Comparison of ENCODE assay signal across 27 mouse cellular contexts in genomic region chr6:136529156-136529555, GRCm38 (mm10). TPM values are rescaled to one million over a fixed set of nuclear protein-coding genes. Genes with fewer than 3 reads are reported as not detected.
DNase-seq lines count a peak whose midpoint lies in the region; ATAC-seq and TF ChIP-seq lines count a peak whose summit lies in the region.
"Had no signal": no experiment of that assay in that cellular context is flagged by ENCODE, and none has a peak within 500 bp of the region (broad histone marks: within the 10 kb centered on the region; RNA-seq: fewer than 3 reads in every experiment).

No protein-coding gene starts in this region.

- H3K4me1 ChIP-seq in embryonic facial prominence, embryonic 13.5 days = peaks cover 15% of the 10 kb centered on the region
- peaks cover 21% of the 10 kb centered on the region for H3K4me1 ChIP-seq in embryonic facial prominence, embryonic 10.5 days
- peaks cover 32% of the 10 kb centered on the region for H3K4me1 ChIP-seq in heart, embryonic 12.5 days (replicated peaks)
- peaks cover 19% of the 10 kb centered on the region for H3K4me1 ChIP-seq in heart, postnatal 0 days (ENCODE audit: control insufficient read depth, insufficient read depth)
- H3K4me1 ChIP-seq in embryonic facial prominence, embryonic 14.5 days (ENCODE audit: control insufficient read depth, insufficient read depth, low read length) = peaks cover 13% of the 10 kb centered on the region

- no peak for TF ChIP-seq EP300 in heart, postnatal 0 days (IDR thresholded peaks at IDR 0.05; ENCODE audit: low read depth)

- no peak for TF ChIP-seq CTCF in heart, postnatal 0 days (IDR thresholded peaks at IDR 0.05; ENCODE audit: low read depth)

- no peak overlapping the region for H3K9ac ChIP-seq in embryonic facial prominence, embryonic 13.5 days
- no peak overlapping the region for H3K9ac ChIP-seq in heart, embryonic 12.5 days
- no peak overlapping the region for H3K9ac ChIP-seq in heart, postnatal 0 days (replicated peaks; ENCODE audit: low read depth, low read length)
- no peak overlapping the region for H3K9ac ChIP-seq in embryonic facial prominence, embryonic 14.5 days (ENCODE audit: low read depth, low read length)
- H3K9ac ChIP-seq: forebrain, embryonic 15.5 days; liver, embryonic 15.5 days; lung, embryonic 14.5 days; stomach, embryonic 15.5 days had no signal

- peaks cover 15% of the 10 kb centered on the region for H3K9me3 ChIP-seq in embryonic facial prominence, embryonic 13.5 days
- peaks cover 25% of the 10 kb centered on the region for H3K9me3 ChIP-seq in embryonic facial prominence, embryonic 10.5 days
- 0 out of 2 replicates have a peak, but pooled peaks cover 2% of the 10 kb centered on the region for H3K9me3 ChIP-seq in heart, embryonic 12.5 days (replicated peaks)
- peaks cover 3% of the 10 kb centered on the region; the same call in 1 of the 2 replicates for H3K9me3 ChIP-seq in heart, postnatal 0 days (replicated peaks; ENCODE audit: control insufficient read depth, low read length)
- H3K9me3 ChIP-seq in embryonic facial prominence, embryonic 14.5 days (ENCODE audit: control insufficient read depth, low read length) = peaks cover 29% of the 10 kb centered on the region; the same call in 1 of the 2 replicates
- H3K9me3 ChIP-seq: liver, embryonic 15.5 days; stomach, embryonic 15.5 days had no signal

- H3K27ac ChIP-seq in embryonic facial prominence, embryonic 13.5 days = peak overlapping the region; percentile 60
- no peak overlapping the region for H3K27ac ChIP-seq in embryonic facial prominence, embryonic 10.5 days (replicated peaks)
- peak overlapping the region; percentile 73; the same call in 1 of the 2 replicates for H3K27ac ChIP-seq in heart, embryonic 12.5 days (ENCODE audit: poor library complexity, severe bottlenecking)
- peak overlapping the region; percentile 39 for H3K27ac ChIP-seq in heart, postnatal 0 days (ENCODE audit: low read depth)
- H3K27ac ChIP-seq in embryonic facial prominence, embryonic 14.5 days (replicated peaks; ENCODE audit: low read depth, low read length) = peak overlapping the region; percentile 48; the same call in 1 of the 2 replicates
- H3K27ac ChIP-seq: forebrain, embryonic 15.5 days; liver, embryonic 15.5 days; stomach, embryonic 15.5 days had no signal

- no peak for DNase-seq in embryonic facial prominence, embryonic 10.5 days (ENCODE audit: low spot score)
- no peak for DNase-seq in heart, postnatal 36 days
- no peak for DNase-seq in heart, postnatal 0 days (ENCODE audit: low spot score)
- DNase-seq in heart, adult 8-10 months (ENCODE audit: low spot score) = no peak
- DNase-seq in embryonic facial prominence, embryonic 14.5 days (ENCODE audit: low spot score) = no peak
- DNase-seq: adrenal gland, adult 2 months; adrenal gland, postnatal 36 days; cerebellum, adult 18-20 months; cerebellum, postnatal 10 days; gastrocnemius, postnatal 36 days; kidney, adult 8-10 months; kidney, postnatal 10 days; layer of hippocampus, adult 9-11 months; lung, embryonic 14.5 days; lung, postnatal 14 days; right cerebral cortex, postnatal 25 days; thymus, postnatal 14 days had no signal

- no peak overlapping the region for H3K4me3 ChIP-seq in embryonic facial prominence, embryonic 13.5 days
- no peak overlapping the region for H3K4me3 ChIP-seq in embryonic facial prominence, embryonic 10.5 days
- no peak overlapping the region for H3K4me3 ChIP-seq in heart, embryonic 12.5 days
- no peak overlapping the region for H3K4me3 ChIP-seq in heart, postnatal 0 days (ENCODE audit: low read depth, low read length)
- H3K4me3 ChIP-seq in embryonic facial prominence, embryonic 14.5 days (ENCODE audit: low read depth, low read length) = no peak overlapping the region
- H3K4me3 ChIP-seq: forebrain, embryonic 15.5 days; liver, embryonic 15.5 days; stomach, embryonic 15.5 days had no signal

- H3K4me2 ChIP-seq in embryonic facial prominence, embryonic 13.5 days = no peak overlapping the region
- no peak overlapping the region for H3K4me2 ChIP-seq in heart, embryonic 12.5 days
- no peak overlapping the region for H3K4me2 ChIP-seq in heart, postnatal 0 days (ENCODE audit: low read depth, low read length)
- H3K4me2 ChIP-seq in embryonic facial prominence, embryonic 14.5 days (ENCODE audit: low read depth, low read length) = no peak overlapping the region
- H3K4me2 ChIP-seq: forebrain, embryonic 15.5 days; liver, embryonic 15.5 days; lung, embryonic 14.5 days; midbrain, embryonic 11.5 days; stomach, embryonic 15.5 days had no signal

- intact Hi-C loops in heart, postnatal 36 days (cut with DNase I) = no loop called here

- peaks cover 30% of the 10 kb centered on the region for H3K36me3 ChIP-seq in embryonic facial prominence, embryonic 13.5 days
- H3K36me3 ChIP-seq in embryonic facial prominence, embryonic 10.5 days (replicated peaks) = peaks cover 45% of the 10 kb centered on the region
- peaks cover 15% of the 10 kb centered on the region for H3K36me3 ChIP-seq in heart, embryonic 12.5 days
- H3K36me3 ChIP-seq in heart, postnatal 0 days (replicated peaks; ENCODE audit: control insufficient read depth, insufficient read depth, low read length) = peaks cover 11% of the 10 kb centered on the region
- H3K36me3 ChIP-seq in embryonic facial prominence, embryonic 14.5 days (ENCODE audit: control insufficient read depth, insufficient read depth, low read length) = peaks cover 26% of the 10 kb centered on the region

- H3K27me3 ChIP-seq in embryonic facial prominence, embryonic 13.5 days = no peaks in the 10 kb centered on the region
- no peaks in the 10 kb centered on the region for H3K27me3 ChIP-seq in embryonic facial prominence, embryonic 10.5 days (replicated peaks; ENCODE audit: low read depth, poor library complexity, severe bottlenecking)
- no peaks in the 10 kb centered on the region for H3K27me3 ChIP-seq in heart, embryonic 12.5 days (replicated peaks)
- no peaks in the 10 kb centered on the region for H3K27me3 ChIP-seq in heart, postnatal 0 days (ENCODE audit: control insufficient read depth, insufficient read depth, low read length)
- H3K27me3 ChIP-seq in embryonic facial prominence, embryonic 14.5 days (replicated peaks; ENCODE audit: control insufficient read depth, insufficient read depth, low read length) = no peaks in the 10 kb centered on the region
- H3K27me3 ChIP-seq: CH12.LX; forebrain, embryonic 15.5 days; liver, embryonic 15.5 days; stomach, embryonic 15.5 days had no signal

- ATAC-seq in embryonic facial prominence, embryonic 13.5 days (ENCODE audit: insufficient number of reproducible peaks, insufficient read depth, low FRiP score, low TSS enrichment, low read depth) = no peak
- ATAC-seq in heart, embryonic 12.5 days (ENCODE audit: insufficient number of reproducible peaks, low FRiP score) = no peak
- no peak for ATAC-seq in heart, postnatal 0 days (ENCODE audit: insufficient read depth, low read depth)
- no peak for ATAC-seq in embryonic facial prominence, embryonic 14.5 days (ENCODE audit: low read depth)
- ATAC-seq: activated CD4-positive, CD25-positive, alpha-beta regulatory T cell, adult 4 months; forebrain, embryonic 15.5 days; hindbrain, embryonic 16.5 days; midbrain, embryonic 16.5 days had no signal

- WGBS in embryonic facial prominence, embryonic 13.5 days = 34% methylated on average over 2 of the region's 2 CpGs
- 48% methylated on average over 2 of the region's 2 CpGs for WGBS in embryonic facial prominence, embryonic 10.5 days
- 38% methylated on average over 2 of the region's 2 CpGs for WGBS in heart, embryonic 12.5 days
- 21% methylated on average over 2 of the region's 2 CpGs for WGBS in heart, postnatal 0 days
- WGBS in embryonic facial prominence, embryonic 14.5 days = 35% methylated on average over 2 of the region's 2 CpGs

RNA-seq across cellular contexts. Expression of gene Atf7ip, which starts 23.2 kb away (rescaled TPM):
- polyA plus RNA-seq in embryonic facial prominence, embryonic 13.5 days (2015; fragmentation: Nextera tagmentation; extraction: Ambion mirVana) = 39.0 and 56.3 TPM in 2 replicates
- polyA plus RNA-seq in embryonic facial prominence, embryonic 10.5 days (2016; fragmentation: Nextera tagmentation; extraction: Ambion mirVana) = 48.0 and 50.9 TPM in 2 replicates
- polyA plus RNA-seq in heart, embryonic 12.5 days (2016; fragmentation: Nextera tagmentation; extraction: Ambion mirVana) = 51.0 and 51.5 TPM in 2 replicates
- total RNA-seq in heart, postnatal 36 days (2021) = 10 to 100 TPM; 78.1 to 88.5 TPM
- total RNA-seq in heart, postnatal 0 days (2014; rRNA removed; ENCODE audit: low replicate concordance) = 43.3 and 54.5 TPM in 2 replicates
- 16.5 and 19.2 TPM in 2 replicates for polyA plus RNA-seq in heart, postnatal 0 days (2015; fragmentation: Nextera tagmentation; extraction: Ambion mirVana)
- 10 to 100 TPM; 68.3 to 94.1 (median 76.8) TPM for total RNA-seq in heart, adult 8-10 months (2022)
- 33.5 and 33.9 TPM in 2 replicates for polyA plus RNA-seq in embryonic facial prominence, embryonic 14.5 days (2014; fragmentation: Nextera tagmentation; extraction: Ambion mirVana)
